Mouse (Mus musculus) liver, postnatal 0 days (tissue): ENCODE data around the gene Acbd3.

Experiments used
- CTCF ChIP-seq: sonication (generic); IDR thresholded peaks from 2 replicates; pipeline ENCODE4 v1.5.1; 2016; ENCODE audit warnings: antibody characterized with exemption, low read depth
- EP300 ChIP-seq: IDR thresholded peaks from 2 replicates; pipeline ENCODE4 v1.6.1; 2016; ENCODE audit warnings: antibody characterized with exemption, low read depth, mild to moderate bottlenecking

DNA sequence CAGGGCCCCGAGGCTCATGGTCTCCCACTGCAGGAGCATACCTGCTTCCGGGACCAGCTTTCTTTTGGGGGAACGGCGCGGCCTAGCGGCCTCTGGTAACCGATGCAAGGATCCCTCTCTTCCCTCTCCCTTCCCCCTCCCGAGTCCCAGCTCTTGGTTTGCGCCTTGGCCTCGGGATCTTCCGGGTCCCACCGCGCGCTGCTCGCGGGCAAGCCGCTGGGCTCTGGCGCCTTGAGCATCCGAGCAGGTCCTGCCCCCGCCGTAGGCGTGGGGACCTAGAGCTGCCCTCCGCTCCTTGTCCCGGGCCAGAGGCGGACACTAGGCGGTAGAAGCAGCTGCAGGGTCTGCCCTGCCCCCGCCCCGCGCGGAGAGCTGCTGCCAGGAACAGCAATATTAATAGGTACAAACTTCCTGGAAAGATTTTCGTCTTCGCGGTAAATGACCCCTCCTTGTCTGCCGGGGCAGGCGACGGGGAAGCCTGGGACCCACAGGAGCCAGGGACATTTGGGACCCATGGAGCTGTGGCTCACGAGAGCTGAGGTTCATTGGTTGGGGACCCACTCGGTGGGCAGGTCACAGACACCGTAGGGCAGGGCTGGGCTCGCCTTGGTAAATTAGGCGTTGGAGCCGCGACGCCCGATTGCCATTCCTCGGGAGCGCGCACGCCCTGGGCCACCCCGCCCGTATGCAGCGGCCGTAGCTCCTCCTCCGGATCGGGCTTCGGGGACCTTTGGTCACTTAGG, 52.0 kb downstream of the Acbd3 start:
- TF ChIP-seq CTCF, result peak; percentile 66
- no peak for TF ChIP-seq EP300
